Mouse (Mus musculus) adrenal gland (tissue): ENCODE results near the gene Cbx8.

Source experiments
- intact Hi-C: fragments of 180-260 bp; cut with DNase I; formaldehyde crosslinking; loops from one replicate; pipeline ENCODE4 v1.15.1; 2025

The Cbx8 gene

GRCm38 (mm10) chr11:119000877-119001276, 39.9 kb downstream of the Cbx8 start:
- intact Hi-C loops: no loop called here

GRCm38 (mm10) chr11:118999361-118999804, 41.4 kb downstream of the Cbx8 start:
- intact Hi-C loops: loop anchor here (1.0 kb wide), 1 partner anchor 195 kb away; no protein-coding TSS in a partner anchor

DNA sequence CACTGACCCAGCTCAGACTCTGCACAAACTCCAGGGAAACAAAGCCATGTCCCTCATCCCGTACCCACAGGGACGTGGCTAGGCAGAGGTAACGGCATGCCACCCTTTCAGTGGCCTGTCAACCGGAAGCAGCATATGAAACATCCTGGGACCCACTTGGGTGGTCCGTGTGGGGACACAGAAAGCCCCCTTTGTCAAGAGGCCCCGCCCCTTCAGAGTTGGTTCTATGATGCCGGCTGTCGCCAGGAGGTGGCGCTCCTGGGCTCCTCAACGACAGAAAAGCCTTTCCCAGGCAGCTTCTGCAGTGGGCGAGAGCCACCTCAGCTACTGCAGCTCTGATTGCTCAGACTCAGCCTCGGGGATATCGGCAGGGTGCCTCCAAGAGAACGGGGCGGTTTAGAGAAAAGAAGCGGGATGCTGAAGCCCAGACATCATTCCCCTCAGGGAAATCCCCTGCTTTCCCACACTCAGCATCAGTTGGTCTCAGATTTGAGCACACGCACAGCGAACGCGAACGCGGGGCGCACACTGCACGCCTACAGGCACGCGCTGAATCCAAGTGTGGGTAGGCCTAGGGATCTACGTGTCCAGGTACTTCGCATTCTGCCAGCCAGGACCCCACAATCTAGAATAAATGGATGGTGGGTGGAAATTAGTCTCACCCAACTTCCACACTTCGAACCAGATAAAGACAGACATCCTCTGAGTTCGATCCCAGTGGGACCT, 42.1 kb downstream of the Cbx8 start:
- intact Hi-C loops: loop anchor here (1.0 kb wide), 1 partner anchor 196 kb away; no protein-coding TSS in a partner anchor

GRCm38 (mm10) chr11:118997182-118997581, 43.6 kb downstream of the Cbx8 start:
- intact Hi-C loops: no loop called here

GRCm38 (mm10) chr11:118995448-118995847, 45.3 kb downstream of the Cbx8 start:
- intact Hi-C loops: no loop called here

DNA sequence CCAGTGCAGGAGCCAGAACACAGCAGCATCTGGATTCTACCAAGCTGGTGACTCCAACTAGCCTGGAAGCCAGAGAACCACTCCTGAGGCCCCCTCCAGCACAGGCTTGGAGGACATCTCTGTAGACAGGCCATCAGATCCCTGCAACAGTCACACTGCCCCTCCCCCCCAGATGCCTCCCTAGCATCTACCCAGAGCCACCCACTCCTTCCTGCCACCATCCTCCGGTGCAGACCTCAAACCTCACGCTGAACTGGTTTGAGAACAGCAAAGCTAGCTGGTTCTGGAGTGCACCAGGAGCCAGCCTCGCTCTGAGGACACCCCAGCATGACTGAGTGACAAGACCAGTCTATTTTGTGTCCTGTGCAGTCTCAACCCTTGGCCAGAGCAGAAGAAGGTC, 48.0 kb downstream of the Cbx8 start:
- intact Hi-C loops: no loop called here

GRCm38 (mm10) chr11:118987999-118988398, 52.8 kb downstream of the Cbx8 start, which contains the start of gene Enpp7:
Gene Enpp7, plus strand, starts transcription at chr11:118988188.
- intact Hi-C loops: no loop called here
